Mouse (Mus musculus) midbrain, postnatal 0 days (tissue): ENCODE results near the gene 4933402J07Rik. TPM values are rescaled to one million over a fixed set of nuclear protein-coding genes. Genes with fewer than 3 reads are reported as not detected.
A peak's percentile ranks its signal among the peaks of the same experiment; 100 is the strongest.

Source experiments
- ATAC-seq: fragments of 200-750 bp; cut with Nextera tagmentation; 2 replicates; pipeline ENCODE4 v1.8.0; 2017; ENCODE audit warnings: moderate number of reproducible peaks, mild to moderate bottlenecking, moderate TSS enrichment, moderate library complexity; ENCODE audit not compliant: low FRiP score
- DNase-seq: peaks from one replicate; pipeline ENCODE4 v3.0.0-alpha.2; 2015; ENCODE audit warnings: low spot score
- H3K27ac ChIP-seq: fragments of 300-500 bp; sonication (generic); 2 replicates; pipeline ENCODE4 v1.5.1; 2014; ENCODE audit warnings: low read depth, mild to moderate bottlenecking, low read length, mixed read lengths
- H3K27me3 ChIP-seq: fragments of 300-500 bp; sonication (generic); 2 replicates; pipeline ENCODE4 v1.6.1; 2014; ENCODE audit warnings: low read length, control low read depth, mixed read lengths; ENCODE audit not compliant: insufficient read depth
- H3K36me3 ChIP-seq: fragments of 300-500 bp; sonication (generic); 2 replicates; pipeline ENCODE4 v1.6.1; 2014; ENCODE audit warnings: low read length, control low read depth, mixed read lengths; ENCODE audit not compliant: insufficient read depth
- H3K4me1 ChIP-seq: fragments of 300-500 bp; sonication (generic); 2 replicates; pipeline ENCODE4 v1.6.1; 2014; ENCODE audit warnings: mild to moderate bottlenecking, control low read depth, antibody characterized with exemption, low read length, mixed read lengths; ENCODE audit not compliant: insufficient read depth
- H3K4me2 ChIP-seq: fragments of 300-500 bp; sonication (generic); 2 replicates; pipeline ENCODE4 v1.6.1; 2014; ENCODE audit warnings: low read depth, mild to moderate bottlenecking, low read length, mixed read lengths; ENCODE audit not compliant: poor library complexity, severe bottlenecking
- H3K4me3 ChIP-seq: fragments of 300-500 bp; sonication (generic); 2 replicates; pipeline ENCODE4 v1.5.1; 2014; ENCODE audit warnings: low read depth, mild to moderate bottlenecking, low read length, moderate library complexity
- H3K9ac ChIP-seq: fragments of 300-500 bp; sonication (generic); replicated peaks from 2 replicates; pipeline ENCODE4 v1.6.1; 2014; ENCODE audit warnings: mild to moderate bottlenecking, low read length, moderate library complexity, mixed read lengths; ENCODE audit not compliant: poor library complexity, severe bottlenecking
- H3K9me3 ChIP-seq: fragments of 300-500 bp; sonication (generic); 2 replicates; pipeline ENCODE4 v1.6.1; 2016; ENCODE audit warnings: low read length, control low read depth
- CTCF ChIP-seq: IDR thresholded peaks from 2 replicates; pipeline ENCODE4 v1.5.1; 2016; ENCODE audit warnings: antibody characterized with exemption, mild to moderate bottlenecking
- WGBS: fragments of 180-500 bp; shearing (Covaris S2); extraction: QIAGEN DNeasy Blood & Tissue Kit; methylation state at CpG from one replicate; pipeline ENCODE4 v1.1.7; 2014; 5-methylcytosine and 5-hydroxymethylcytosine counted together
- polyA plus RNA-seq: library from polyadenylated mRNA; unstranded; fragments of >200 nt; fragmentation: Nextera tagmentation; extraction: Ambion mirVana; gene quantifications from 2 replicates; pipeline ENCODE4 v1.2.1, GENCODE M21; 2015
- total RNA-seq: library from RNA; depleted of rRNA; stranded (reverse); fragments of >200 nt; gene quantifications from 2 replicates; pipeline ENCODE4 v1.2.3, GENCODE M21; 2014

The 4933402J07Rik gene
- total and polyA plus RNA-seq, 2 experiments from 2014 or later: not detected

DNA sequence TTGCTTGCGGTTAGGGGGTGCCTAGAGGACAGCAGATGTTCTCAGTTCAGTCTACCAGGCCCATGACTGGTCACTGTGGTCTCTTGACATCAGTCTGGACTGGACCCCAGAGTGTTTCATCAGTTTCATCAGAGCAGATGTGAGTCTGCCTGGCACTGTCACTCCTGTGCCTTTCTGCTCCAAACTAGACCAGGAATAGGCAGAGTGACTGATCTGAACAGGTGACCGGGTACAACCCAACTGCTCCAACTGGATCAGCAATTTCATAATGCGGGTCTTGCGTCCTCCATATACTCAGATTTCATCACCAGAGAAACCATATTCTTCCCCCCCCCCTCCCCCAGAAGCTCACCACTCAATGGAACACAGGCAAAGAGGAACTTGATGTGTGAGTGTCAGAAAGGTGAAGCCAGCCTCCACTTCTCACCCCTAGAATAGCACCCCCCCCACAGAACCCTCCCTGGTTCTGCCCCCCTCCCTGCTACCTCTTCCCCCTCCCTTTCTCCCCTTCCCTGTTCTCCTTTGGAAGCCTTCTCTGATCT is 46.1 kb downstream of the 4933402J07Rik start:
- no peak for ATAC-seq
- no peak for DNase-seq
- H3K36me3 ChIP-seq: no peaks in the 10 kb centered on the region
- H3K4me1 ChIP-seq: no peaks in the 10 kb centered on the region
- no peak overlapping the region for H3K4me2 ChIP-seq
- no peak overlapping the region for H3K9ac ChIP-seq
- no peak overlapping the region for H3K4me3 ChIP-seq
- H3K27me3 ChIP-seq: no peaks in the 10 kb centered on the region
- TF ChIP-seq CTCF: no peak
- no peak overlapping the region for H3K27ac ChIP-seq
- no peaks in the 10 kb centered on the region for H3K9me3 ChIP-seq
- 92% methylated on average over 4 of the region's 4 CpGs for WGBS

DNA sequence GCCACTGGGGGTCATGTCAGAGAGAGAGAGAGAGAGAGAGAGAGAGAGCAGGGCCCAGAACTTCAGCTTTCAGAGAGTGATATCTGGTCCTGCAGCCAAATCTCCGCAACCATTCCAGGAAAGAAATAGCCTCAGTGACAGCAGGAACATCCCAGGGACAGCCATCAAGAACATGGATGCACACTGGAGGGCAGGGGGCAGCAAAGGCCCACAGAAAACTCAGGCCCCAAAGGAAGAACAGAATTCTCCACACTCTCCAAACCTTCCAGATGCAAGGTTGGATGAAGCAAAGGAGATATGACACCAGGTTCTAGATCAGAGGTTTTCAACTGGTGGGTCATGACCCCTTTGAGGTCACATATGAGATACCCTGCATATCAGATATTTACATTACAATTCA is 50.0 kb downstream of the 4933402J07Rik start:
- H3K4me2 ChIP-seq: no peak overlapping the region
- no peaks in the 10 kb centered on the region for H3K36me3 ChIP-seq
- 100% methylated on average over 1 of the region's 1 CpGs for WGBS
- no peak overlapping the region for H3K4me3 ChIP-seq
- H3K27me3 ChIP-seq: no peaks in the 10 kb centered on the region
- no peak overlapping the region for H3K9ac ChIP-seq
- TF ChIP-seq CTCF: peak; percentile 70
- H3K4me1 ChIP-seq: no peaks in the 10 kb centered on the region
- no peaks in the 10 kb centered on the region for H3K9me3 ChIP-seq
- DNase-seq: peak; percentile 38
- ATAC-seq: no peak
- H3K27ac ChIP-seq: no peak overlapping the region

DNA sequence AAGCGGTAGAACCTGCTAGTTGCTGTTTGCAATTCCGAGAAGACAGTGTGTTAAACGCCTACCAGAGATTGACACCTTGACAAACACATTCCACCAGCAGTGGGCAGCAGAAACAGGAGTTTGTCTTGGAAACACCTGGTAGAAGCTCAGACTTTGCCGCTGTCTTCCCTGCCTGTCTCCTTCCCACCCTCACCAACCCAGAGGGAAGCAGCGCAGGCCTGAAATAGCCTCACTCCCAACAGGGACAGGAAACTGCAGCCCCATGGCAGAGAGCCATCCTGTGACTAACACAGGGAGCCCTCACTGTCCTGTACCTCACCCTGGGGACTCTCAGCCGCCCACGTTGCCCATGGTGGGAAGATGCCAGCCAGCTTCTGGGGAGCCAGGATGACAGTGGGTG is 55.5 kb downstream of the 4933402J07Rik start:
- Histone ChIP-seq H3K27ac (no peak overlapping the region), H3K4me2 (no peak overlapping the region), H3K36me3 (no peaks in the 10 kb centered on the region), H3K9me3 (no peaks in the 10 kb centered on the region), H3K27me3 (no peaks in the 10 kb centered on the region), H3K4me1 (no peaks in the 10 kb centered on the region), H3K9ac (no peak overlapping the region), H3K4me3 (no peak overlapping the region)
- 45% methylated on average over 7 of the region's 7 CpGs for WGBS
- TF ChIP-seq CTCF: peak; percentile 78
- DNase-seq (peak; percentile 74), ATAC-seq (no peak)

DNA sequence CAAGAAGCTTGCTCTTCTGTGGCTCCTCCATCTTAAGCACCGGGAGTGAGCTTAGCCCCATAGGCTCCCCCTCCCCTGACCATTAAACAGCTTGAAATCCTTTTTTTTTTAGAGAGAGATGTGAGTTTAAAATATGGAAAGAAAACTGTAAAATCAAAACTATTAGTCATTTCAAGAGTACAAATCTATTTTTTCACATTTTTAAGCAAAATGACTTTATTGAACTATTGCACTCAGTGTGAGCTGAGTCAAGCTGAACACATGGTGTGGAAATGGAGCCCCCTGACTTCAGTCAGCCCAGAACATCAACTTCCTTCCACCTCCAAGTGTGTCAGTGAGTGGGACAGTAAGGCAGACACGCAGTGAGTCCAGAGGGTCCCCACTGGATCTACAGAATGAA is 55.9 kb downstream of the 4933402J07Rik start:
- no peak for ATAC-seq
- TF ChIP-seq CTCF: no peak
- WGBS: 82% methylated on average over 2 of the region's 2 CpGs

DNA sequence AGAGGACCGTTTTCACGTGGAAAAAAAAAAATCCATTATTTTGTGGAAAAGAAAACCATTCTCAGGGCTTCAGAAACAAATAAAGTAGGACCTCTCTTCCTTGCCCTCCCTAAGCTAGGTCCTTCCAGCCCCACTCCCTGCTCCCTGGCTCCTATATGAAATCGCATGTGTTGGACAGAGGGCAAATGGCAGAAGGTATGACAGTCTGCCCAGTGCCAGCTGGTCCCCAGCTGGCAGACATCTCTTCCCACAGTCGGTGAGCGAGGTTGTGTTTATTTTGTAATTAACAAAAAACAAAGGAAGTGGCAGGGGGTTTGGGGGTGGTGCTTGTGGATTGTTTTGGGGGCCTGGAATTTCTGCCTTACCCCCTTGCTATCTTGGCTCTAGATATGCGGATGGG is 56.6 kb downstream of the 4933402J07Rik start:
- no peak for TF ChIP-seq CTCF
- H3K27me3 ChIP-seq: no peaks in the 10 kb centered on the region
- no peak overlapping the region for H3K9ac ChIP-seq
- no peak overlapping the region for H3K4me3 ChIP-seq
- no peaks in the 10 kb centered on the region for H3K36me3 ChIP-seq
- H3K4me2 ChIP-seq: no peak overlapping the region
- ATAC-seq (no peak; the same call in 1 of the 2 replicates), DNase-seq (peak; percentile 71)
- H3K4me1 ChIP-seq: no peaks in the 10 kb centered on the region
- no peak overlapping the region for H3K27ac ChIP-seq
- 71% methylated on average over 6 of the region's 6 CpGs for WGBS
- no peaks in the 10 kb centered on the region for H3K9me3 ChIP-seq

More for the DNA sequence above, 55.9 kb downstream of the 4933402J07Rik start:
- no peaks in the 10 kb centered on the region for H3K27me3 ChIP-seq
- H3K36me3 ChIP-seq: no peaks in the 10 kb centered on the region
- no peak overlapping the region for H3K9ac ChIP-seq
- H3K27ac ChIP-seq: no peak overlapping the region
- no peaks in the 10 kb centered on the region for H3K9me3 ChIP-seq
- no peak for DNase-seq
- H3K4me1 ChIP-seq: no peaks in the 10 kb centered on the region
- no peak overlapping the region for H3K4me2 ChIP-seq
- H3K4me3 ChIP-seq: no peak overlapping the region

DNA sequence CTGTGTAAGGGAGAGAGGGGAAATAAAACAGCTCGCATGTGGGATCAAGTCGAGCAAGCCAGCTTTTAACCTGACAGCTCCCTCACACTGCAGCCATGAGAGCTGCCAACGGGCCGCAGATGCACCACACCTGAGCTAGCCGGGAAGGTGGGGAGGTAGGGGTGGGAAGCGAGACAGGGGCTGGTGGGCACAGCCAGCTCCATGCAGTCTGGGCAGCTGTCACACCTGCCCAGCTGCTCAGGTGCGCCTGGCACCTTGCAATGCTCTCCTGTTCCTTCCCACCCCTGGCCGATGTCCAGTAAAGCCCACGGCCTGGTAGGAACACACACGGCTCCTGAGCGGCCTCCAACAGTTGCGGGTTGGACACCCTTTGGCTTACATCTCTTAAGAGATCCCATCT is 57.5 kb downstream of the 4933402J07Rik start:
- peak; percentile 30 for DNase-seq
- no peak for TF ChIP-seq CTCF
- 88% methylated on average over 12 of the region's 12 CpGs for WGBS

More for the DNA sequence above, 57.5 kb downstream of the 4933402J07Rik start:
- H3K4me2 ChIP-seq: no peak overlapping the region
- no peak overlapping the region for H3K4me3 ChIP-seq
- no peak overlapping the region for H3K27ac ChIP-seq
- no peaks in the 10 kb centered on the region for H3K4me1 ChIP-seq
- H3K9me3 ChIP-seq: no peaks in the 10 kb centered on the region
- no peak for ATAC-seq
- no peak overlapping the region for H3K9ac ChIP-seq
- no peaks in the 10 kb centered on the region for H3K36me3 ChIP-seq
- H3K27me3 ChIP-seq: no peaks in the 10 kb centered on the region
